Mouse (Mus musculus): ENCODE measurements around the gene Pwwp2b.
A peak's percentile ranks its signal among the peaks of the same experiment; 100 is the strongest.

The Pwwp2b gene

GRCm38 (mm10) chr7:139266431-139266830 lies 18.1 kb downstream of the Pwwp2b start:
- no peak for DNase-seq

GRCm38 (mm10) chr7:139266886-139267870 lies 18.9 kb downstream of the Pwwp2b start:
- no peak for DNase-seq

GRCm38 (mm10) chr7:139270738-139271137 lies 22.5 kb downstream of the Pwwp2b start:
- no peak for DNase-seq

GRCm38 (mm10) chr7:139271871-139272270 lies 23.6 kb downstream of the Pwwp2b start:
- no peak for DNase-seq

- no peak for DNase-seq
Observed at GRCm38 (mm10) chr7:139272639-139273396, 24.5 kb downstream of the Pwwp2b start.

GRCm38 (mm10) chr7:139273397-139273719 lies 25.1 kb downstream of the Pwwp2b start:
- peak; percentile 45 for DNase-seq

GRCm38 (mm10) chr7:139275586-139275985 lies 27.3 kb downstream of the Pwwp2b start:
- no peak for DNase-seq

GRCm38 (mm10) chr7:139276150-139276549 lies 27.9 kb downstream of the Pwwp2b start:
- DNase-seq: no peak

- no peak for DNase-seq
Observed at GRCm38 (mm10) chr7:139277536-139277935, 29.3 kb downstream of the Pwwp2b start.

- DNase-seq: no peak
Observed at GRCm38 (mm10) chr7:139279571-139279970, 31.3 kb downstream of the Pwwp2b start.

- DNase-seq: no peak
Observed at GRCm38 (mm10) chr7:139280044-139280443, 31.8 kb downstream of the Pwwp2b start.

GRCm38 (mm10) chr7:139281195-139281594 lies 32.9 kb downstream of the Pwwp2b start:
- DNase-seq: peak; percentile 27

GRCm38 (mm10) chr7:139282037-139282436 lies 33.8 kb downstream of the Pwwp2b start:
- no peak for DNase-seq

GRCm38 (mm10) chr7:139285295-139285943 lies 37.1 kb downstream of the Pwwp2b start:
- no peak for DNase-seq

GRCm38 (mm10) chr7:139288540-139288939 lies 40.3 kb downstream of the Pwwp2b start:
- no peak for DNase-seq

GRCm38 (mm10) chr7:139293350-139293749 lies 45.1 kb downstream of the Pwwp2b start:
- no peak for DNase-seq

GRCm38 (mm10) chr7:139294076-139294475 lies 45.8 kb downstream of the Pwwp2b start:
- no peak for DNase-seq

GRCm38 (mm10) chr7:139295653-139296052 lies 47.4 kb downstream of the Pwwp2b start:
- DNase-seq: no peak

- DNase-seq: no peak
Observed at GRCm38 (mm10) chr7:139296552-139297100, 48.3 kb downstream of the Pwwp2b start.

- no peak for DNase-seq
Observed at GRCm38 (mm10) chr7:139298446-139298845, 50.2 kb downstream of the Pwwp2b start.

- DNase-seq: peak; percentile 86
Observed at GRCm38 (mm10) chr7:139299424-139299823, 51.1 kb downstream of the Pwwp2b start.

GRCm38 (mm10) chr7:139300423-139300822 lies 52.1 kb downstream of the Pwwp2b start:
- peak; percentile 65 for DNase-seq

GRCm38 (mm10) chr7:139301505-139301904 lies 53.2 kb downstream of the Pwwp2b start:
- no peak for DNase-seq

Data from kidney, adult 18-20 months (tissue).